Mouse (Mus musculus) liver, postnatal 0 days (tissue): Measurements from ENCODE around the gene Syt5. TPM values are rescaled to one million over a fixed set of nuclear protein-coding genes. Genes with fewer than 3 reads are reported as not detected.

Experiments
- ATAC-seq: fragments of 200-750 bp; cut with Nextera tagmentation; 2 replicates; pipeline ENCODE4 v1.8.0; 2017; ENCODE audit warnings: mild to moderate bottlenecking, moderate library complexity
- DNase-seq: peaks from one replicate; pipeline ENCODE4 v3.0.0-alpha.2; 2016
- H3K27ac ChIP-seq: fragments of 300-500 bp; sonication (generic); 2 replicates; pipeline ENCODE4 v1.5.1; 2014; ENCODE audit warnings: antibody characterized with exemption, moderate library complexity, mild to moderate bottlenecking, low read depth
- H3K27me3 ChIP-seq: fragments of 300-500 bp; sonication (generic); 2 replicates; pipeline ENCODE4 v1.6.1; 2014; ENCODE audit warnings: low read length, control low read depth, mixed read lengths; ENCODE audit not compliant: insufficient read depth
- H3K36me3 ChIP-seq: fragments of 300-500 bp; sonication (generic); replicated peaks from 2 replicates; pipeline ENCODE4 v1.6.1; 2014; ENCODE audit warnings: mild to moderate bottlenecking, control low read depth, low read length, moderate library complexity, mixed read lengths; ENCODE audit not compliant: insufficient read depth
- H3K4me1 ChIP-seq: fragments of 300-500 bp; sonication (generic); 2 replicates; pipeline ENCODE4 v1.6.1; 2014; ENCODE audit warnings: antibody characterized with exemption, mild to moderate bottlenecking, control low read depth; ENCODE audit not compliant: insufficient read depth
- H3K4me2 ChIP-seq: fragments of 300-500 bp; sonication (generic); 2 replicates; pipeline ENCODE4 v1.6.1; 2014; ENCODE audit warnings: low read depth, mild to moderate bottlenecking, low read length, moderate library complexity, mixed read lengths
- H3K4me3 ChIP-seq: fragments of 300-500 bp; sonication (generic); 2 replicates; pipeline ENCODE4 v1.5.1; 2014; ENCODE audit warnings: low read depth, low read length
- H3K9ac ChIP-seq: fragments of 300-500 bp; sonication (generic); replicated peaks from 2 replicates; pipeline ENCODE4 v1.6.1; 2014; ENCODE audit warnings: mild to moderate bottlenecking, moderate library complexity
- H3K9me3 ChIP-seq: fragments of 300-500 bp; sonication (generic); 2 replicates; pipeline ENCODE4 v1.6.1; 2016; ENCODE audit warnings: mild to moderate bottlenecking, control low read depth, low read length, mixed read lengths
- CTCF ChIP-seq: sonication (generic); IDR thresholded peaks from 2 replicates; pipeline ENCODE4 v1.5.1; 2016; ENCODE audit warnings: antibody characterized with exemption, low read depth
- EP300 ChIP-seq: IDR thresholded peaks from 2 replicates; pipeline ENCODE4 v1.6.1; 2016; ENCODE audit warnings: antibody characterized with exemption, low read depth, mild to moderate bottlenecking
- WGBS: fragments of 180-500 bp; shearing (Covaris S2); extraction: QIAGEN DNeasy Blood & Tissue Kit; methylation state at CpG from one replicate; pipeline ENCODE4 v1.1.7; 2014; ENCODE audit not compliant: insufficient replicate concordance; 5-methylcytosine and 5-hydroxymethylcytosine counted together
- polyA plus RNA-seq: library from polyadenylated mRNA; unstranded; fragments of >200 nt; fragmentation: Nextera tagmentation; extraction: Ambion mirVana; gene quantifications from 2 replicates; pipeline ENCODE4 v1.2.1, GENCODE M21; 2015

Gene Syt5
- polyA plus RNA-seq, 1 experiment from 2014 or later: 0.09 TPM

GRCm38 (mm10) chr7:4516332-4517050, 30.9 kb downstream of the Syt5 start, which contains the start of gene Tnnt1:
Gene Tnnt1 (minus strand): TSS chr7:4516382.
- 27% methylated on average over 4 of the region's 4 CpGs for WGBS
- no peak for ATAC-seq
- H3K27ac ChIP-seq: no peak within 1 kb of the TSS
- H3K36me3 ChIP-seq: no peaks in the 10 kb centered on the region
- H3K4me2 ChIP-seq: no peak within 1 kb of the TSS
- peaks cover 12% of the 10 kb centered on the region for H3K27me3 ChIP-seq
- no peak within 1 kb of the TSS for H3K4me3 ChIP-seq
- H3K9ac ChIP-seq: no peak within 1 kb of the TSS
- peaks cover 7% of the 10 kb centered on the region; the same call in 1 of the 2 replicates for H3K4me1 ChIP-seq
- TF ChIP-seq CTCF (no peak), EP300 (no peak)
- DNase-seq: no peak
- no peaks in the 10 kb centered on the region for H3K9me3 ChIP-seq

GRCm38 (mm10) chr7:4515853-4516252, 31.5 kb downstream of the Syt5 start:
- H3K36me3 ChIP-seq: no peaks in the 10 kb centered on the region
- no peak overlapping the region for H3K4me3 ChIP-seq
- DNase-seq: no peak
- H3K4me2 ChIP-seq: no peak overlapping the region
- no peak overlapping the region for H3K27ac ChIP-seq
- TF ChIP-seq CTCF: no peak
- TF ChIP-seq EP300: no peak
- H3K9ac ChIP-seq: no peak overlapping the region
- H3K4me1 ChIP-seq: peaks cover 1% of the 10 kb centered on the region; the same call in 1 of the 2 replicates
- 64% methylated on average over 6 of the region's 6 CpGs for WGBS
- H3K27me3 ChIP-seq: peaks cover 7% of the 10 kb centered on the region; the same call in 1 of the 2 replicates
- H3K9me3 ChIP-seq: no peaks in the 10 kb centered on the region
- ATAC-seq: no peak

GRCm38 (mm10) chr7:4513829-4514712, 33.3 kb downstream of the Syt5 start:
- no peaks in the 10 kb centered on the region for H3K27me3 ChIP-seq
- no peak for TF ChIP-seq EP300
- DNase-seq (no peak), ATAC-seq (no peak)
- 67% methylated on average over 6 of the region's 6 CpGs for WGBS
- H3K4me3 ChIP-seq: no peak overlapping the region
- no peaks in the 10 kb centered on the region for H3K9me3 ChIP-seq
- no peak overlapping the region for H3K4me2 ChIP-seq
- peaks cover 7% of the 10 kb centered on the region for H3K4me1 ChIP-seq
- no peak overlapping the region for H3K27ac ChIP-seq
- no peak overlapping the region for H3K9ac ChIP-seq
- no peaks in the 10 kb centered on the region for H3K36me3 ChIP-seq

GRCm38 (mm10) chr7:4513236-4513635, 34.1 kb downstream of the Syt5 start:
- ATAC-seq (peak; percentile 33; the same call in 1 of the 2 replicates), DNase-seq (peak; percentile 69)
- TF ChIP-seq CTCF: peak; percentile 96
- TF ChIP-seq EP300: no peak
- Histone ChIP-seq H3K9me3 (no peaks in the 10 kb centered on the region), H3K4me2 (no peak overlapping the region), H3K4me3 (no peak overlapping the region), H3K36me3 (no peaks in the 10 kb centered on the region), H3K27ac (no peak overlapping the region), H3K9ac (no peak overlapping the region), H3K27me3 (no peaks in the 10 kb centered on the region), H3K4me1 (peaks cover 15% of the 10 kb centered on the region)
- 21% methylated on average over 13 of the region's 13 CpGs for WGBS

- Histone ChIP-seq H3K27me3 (no peaks in the 10 kb centered on the region), H3K4me3 (no peak overlapping the region), H3K36me3 (no peaks in the 10 kb centered on the region), H3K27ac (no peak overlapping the region), H3K4me1 (peaks cover 18% of the 10 kb centered on the region), H3K9ac (no peak overlapping the region; the same call in 1 of the 2 replicates), H3K9me3 (no peaks in the 10 kb centered on the region), H3K4me2 (no peak overlapping the region)
- TF ChIP-seq CTCF: no peak
- TF ChIP-seq EP300: no peak
- DNase-seq (no peak), ATAC-seq (no peak)
- 68% methylated on average over 8 of the region's 8 CpGs for WGBS
Measured at GRCm38 (mm10) chr7:4511489-4512224, 35.7 kb downstream of the Syt5 start.
